Mouse (Mus musculus): ENCODE measurements around the gene Ifnk. TPM values are rescaled to one million over a fixed set of nuclear protein-coding genes. Genes with fewer than 3 reads are reported as not detected.

Gene Ifnk
- total RNA-seq, 2 experiments from 2014 or later, result not detected

DNA sequence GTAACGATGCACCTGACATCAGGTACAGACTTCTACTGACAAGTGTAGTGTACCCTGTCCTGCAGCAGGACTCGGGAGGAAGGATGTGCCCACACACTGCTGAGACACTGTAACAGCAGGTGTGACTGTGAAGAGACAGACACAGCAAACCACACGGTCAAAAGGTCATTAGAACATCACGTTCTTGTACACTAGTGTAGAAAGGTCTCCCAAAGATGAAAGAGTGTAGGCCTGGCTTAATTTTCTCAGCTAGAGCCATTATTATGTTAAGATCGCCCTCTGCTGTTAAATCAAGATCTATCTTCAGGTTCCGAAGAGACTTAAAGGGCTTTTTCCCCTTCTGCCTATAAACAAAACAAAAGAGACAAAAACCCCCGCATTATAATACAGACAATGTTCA is 40.9 kb downstream of the Ifnk start:
- DNase-seq, result no peak

DNA sequence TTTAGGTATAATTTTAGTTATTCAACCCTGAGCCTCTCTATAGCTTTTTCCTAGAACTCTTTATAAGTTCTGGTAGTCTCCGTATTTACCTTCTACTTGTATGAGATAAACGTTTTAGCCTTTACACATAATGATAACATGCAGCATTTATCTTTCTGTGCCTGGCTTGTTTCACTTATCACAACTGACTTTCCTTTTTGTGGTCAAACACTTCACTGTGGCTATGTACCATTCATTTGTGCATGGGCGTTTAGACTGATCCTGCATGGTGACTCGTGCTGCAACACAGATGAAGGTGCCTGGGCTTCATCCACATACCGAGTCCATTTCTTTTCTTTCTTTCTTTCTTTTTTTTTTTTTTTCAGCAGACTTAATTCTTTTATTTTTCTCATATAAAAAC is 49.8 kb downstream of the Ifnk start:
- no peak for DNase-seq

Other genes starting within 250 kb of the Ifnk start
- gene Mob3b, start 5.4 kb downstream of the Ifnk start, total RNA-seq (2021), result 10 to 100 TPM; 28.9 to 31.8 TPM
- 10 to 100 TPM; 20.4 to 24.1 TPM for gene C9orf72, start 74.1 kb downstream of the Ifnk start, total RNA-seq (2021)

All from adrenal gland, postnatal 36 days (tissue).